Mouse (Mus musculus): ENCODE results near the gene Qdpr. TPM values are rescaled to one million over a fixed set of nuclear protein-coding genes. Genes with fewer than 3 reads are reported as not detected.

The Qdpr gene
- 43.4 TPM for polyA plus RNA-seq (2015; fragmentation: Illumina TruSeq; extraction: RNeasy Lipid Tissue Mini Kit (QIAGEN cat#74804); ENCODE audit: insufficient read depth, low read depth, low replicate concordance)

GRCm38 (mm10) chr5:45449831-45450716 lies at the start of gene Qdpr:
Gene Qdpr (minus strand): TSS chr5:45450236.

GRCm38 (mm10) chr5:45493191-45494092 lies 43.4 kb upstream of the Qdpr start, which contains the start of gene Lap3:
Gene Lap3 (plus strand): TSS chr5:45493374.

GRCm38 (mm10) chr5:45453451-45453850 lies 3.4 kb upstream of the Qdpr start, which contains the start of gene Clrn2:
Gene Clrn2 (plus strand): TSS chr5:45453751.

Other genes starting within 250 kb of the Qdpr start
- gene Clrn2, start 3.5 kb upstream of the Qdpr start, polyA plus RNA-seq (2015; fragmentation: Illumina TruSeq; extraction: RNeasy Lipid Tissue Mini Kit (QIAGEN cat#74804); ENCODE audit: insufficient read depth, low read depth, low replicate concordance) = not detected
- 6.8 TPM for gene Lap3, start 43.1 kb upstream of the Qdpr start, polyA plus RNA-seq (2015; fragmentation: Illumina TruSeq; extraction: RNeasy Lipid Tissue Mini Kit (QIAGEN cat#74804); ENCODE audit: insufficient read depth, low read depth, low replicate concordance)
- gene Med28, start 70.0 kb upstream of the Qdpr start, polyA plus RNA-seq (2015; fragmentation: Illumina TruSeq; extraction: RNeasy Lipid Tissue Mini Kit (QIAGEN cat#74804); ENCODE audit: insufficient read depth, low read depth, low replicate concordance) = 36.0 TPM
- gene Fam184b, start 189.4 kb upstream of the Qdpr start, polyA plus RNA-seq (2015; fragmentation: Illumina TruSeq; extraction: RNeasy Lipid Tissue Mini Kit (QIAGEN cat#74804); ENCODE audit: insufficient read depth, low read depth, low replicate concordance) = not detected
- gene Ncapg, start 219.7 kb upstream of the Qdpr start, polyA plus RNA-seq (2015; fragmentation: Illumina TruSeq; extraction: RNeasy Lipid Tissue Mini Kit (QIAGEN cat#74804); ENCODE audit: insufficient read depth, low read depth, low replicate concordance) = not detected

Data from pancreas, adult 10 weeks (tissue).